ENCODE assay signal across 10 mouse cellular contexts in the genomic region with DNA sequence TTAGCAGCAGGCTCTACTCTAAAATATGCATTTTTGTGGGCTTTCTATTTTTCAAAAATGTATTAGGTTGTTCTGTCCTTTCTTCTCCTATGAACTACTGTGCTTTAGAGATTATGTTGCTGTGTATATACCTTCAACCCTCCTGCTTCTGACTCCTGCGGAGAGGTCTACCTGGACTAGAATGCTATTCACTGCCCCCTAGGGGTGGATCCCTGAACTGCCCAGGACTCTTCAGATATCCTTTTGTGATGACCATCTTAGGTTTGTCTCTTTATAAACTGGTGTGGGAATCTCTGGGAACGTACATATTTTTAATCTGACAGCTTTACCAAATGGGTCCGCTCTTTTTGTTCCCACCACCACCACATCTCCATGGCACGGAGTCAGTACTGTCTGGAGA.
DNase-seq lines count a peak whose midpoint lies in the region; ATAC-seq and TF ChIP-seq lines count a peak whose summit lies in the region.
"Had no signal": no experiment of that assay in that cellular context is flagged by ENCODE, and none has a peak within 500 bp of the region (broad histone marks: within the 10 kb centered on the region; RNA-seq: fewer than 3 reads in every experiment).

No protein-coding gene starts in this region.

- no peaks in the 10 kb centered on the region for H3K36me3 ChIP-seq in kidney, adult 2 months (ENCODE audit: control insufficient read depth, insufficient read depth, low read length)
- no peaks in the 10 kb centered on the region for H3K36me3 ChIP-seq in kidney, embryonic 14.5 days (ENCODE audit: control insufficient read depth, insufficient read depth, low read length)
- H3K36me3 ChIP-seq: embryonic facial prominence, embryonic 12.5 days; limb, embryonic 12.5 days had no signal

- H3K27ac ChIP-seq in kidney, adult 2 months (ENCODE audit: insufficient read depth, low read depth, low read length): no peak overlapping the region
- H3K27ac ChIP-seq in kidney, embryonic 14.5 days (ENCODE audit: low read depth, low read length): no peak overlapping the region
- H3K27ac ChIP-seq: embryonic facial prominence, embryonic 12.5 days; limb, embryonic 12.5 days had no signal

- no peaks in the 10 kb centered on the region for H3K4me1 ChIP-seq in kidney, adult 2 months (ENCODE audit: control insufficient read depth, insufficient read depth, low read length)
- H3K4me1 ChIP-seq in kidney, embryonic 14.5 days (ENCODE audit: control insufficient read depth, insufficient read depth, low read length): no peaks in the 10 kb centered on the region
- H3K4me1 ChIP-seq: embryonic facial prominence, embryonic 12.5 days had no signal

- no peaks in the 10 kb centered on the region for H3K27me3 ChIP-seq in kidney, adult 2 months (replicated peaks; ENCODE audit: control insufficient read depth, insufficient read depth, low read length)
- no peaks in the 10 kb centered on the region for H3K27me3 ChIP-seq in kidney, embryonic 14.5 days (ENCODE audit: control insufficient read depth, insufficient read depth, low read length)

- H3K4me3 ChIP-seq in kidney, adult 2 months (ENCODE audit: insufficient read depth, low read depth, low read length): no peak overlapping the region
- H3K4me3 ChIP-seq in kidney, embryonic 14.5 days (ENCODE audit: low read length): no peak overlapping the region
- H3K4me3 ChIP-seq: embryonic facial prominence, embryonic 12.5 days; limb, embryonic 12.5 days had no signal

- ATAC-seq in kidney, embryonic 14.5 days (ENCODE audit: low FRiP score, low TSS enrichment): no peak
- peak; percentile 83; the same call in 1 of the 2 replicates for ATAC-seq in frontal cortex, adult (ENCODE audit: low TSS enrichment)

- TF ChIP-seq CTCF in kidney, adult 2 months (conservative IDR thresholded peaks at IDR 0.05; ENCODE audit: insufficient read depth, insufficient read length, low read depth, low read length): peak; percentile 68

- TF ChIP-seq POLR2A in kidney, adult 2 months (IDR thresholded peaks at IDR 0.05; ENCODE audit: low read depth, low read length): no peak

- H3K9ac ChIP-seq in kidney, embryonic 14.5 days (ENCODE audit: low read depth, low read length): no peak overlapping the region
- H3K9ac ChIP-seq: embryonic facial prominence, embryonic 12.5 days; limb, embryonic 12.5 days had no signal

- no peaks in the 10 kb centered on the region for H3K9me3 ChIP-seq in kidney, embryonic 14.5 days (ENCODE audit: control insufficient read depth, low read length)
- H3K9me3 ChIP-seq: embryonic facial prominence, embryonic 12.5 days; limb, embryonic 12.5 days had no signal

- no peak overlapping the region for H3K4me2 ChIP-seq in kidney, embryonic 14.5 days (replicated peaks; ENCODE audit: low read depth, low read length)

- WGBS in kidney, adult 2 months: 45% methylated on average over 4 of the region's 4 CpGs
- WGBS in kidney, embryonic 14.5 days: 49% methylated on average over 4 of the region's 4 CpGs

- peak; percentile 59 for DNase-seq in kidney, adult 2 months
- peak; percentile 7 for DNase-seq in MN1 (ENCODE audit: low spot score)
- peak; percentile 14 for DNase-seq in c-Kit-positive CD71-positive TER-119-positive erythroid progenitor cells, embryonic 14.5 days (ENCODE audit: low spot score)
- DNase-seq in layer of hippocampus, postnatal 10 days (ENCODE audit: low spot score in 2 of 2): peak; percentile 46 to 64
- peak; percentile 53 for DNase-seq in mesoderm, embryonic 11.5 days (ENCODE audit: low read depth, low spot score)
- DNase-seq in T-cell, adult 2 months (ENCODE audit: low spot score): no peak
